Mouse (Mus musculus) embryonic facial prominence, embryonic 13.5 days (tissue): Measurements from ENCODE around the gene Ctu2. TPM values are rescaled to one million over a fixed set of nuclear protein-coding genes. Genes with fewer than 3 reads are reported as not detected.

Experiments used
- ATAC-seq: fragments of 200-750 bp; cut with Nextera tagmentation; 2 replicates; pipeline ENCODE4 v1.8.0; 2017; ENCODE audit warnings: low read depth; ENCODE audit not compliant: insufficient number of reproducible peaks, insufficient read depth, low FRiP score, low TSS enrichment
- H3K27ac ChIP-seq: fragments of 300-500 bp; sonication (generic); 2 replicates; pipeline ENCODE4 v1.5.1; 2015; ENCODE audit warnings: moderate library complexity, mild to moderate bottlenecking, inconsistent platforms
- H3K27me3 ChIP-seq: fragments of 300-500 bp; sonication (generic); 2 replicates; pipeline ENCODE4 v1.6.1; 2015; ENCODE audit warnings: mild to moderate bottlenecking, inconsistent platforms
- H3K36me3 ChIP-seq: fragments of 300-500 bp; sonication (generic); 2 replicates; pipeline ENCODE4 v1.6.1; 2015; ENCODE audit warnings: mild to moderate bottlenecking, inconsistent platforms
- H3K4me1 ChIP-seq: fragments of 300-500 bp; sonication (generic); 2 replicates; pipeline ENCODE4 v1.6.1; 2015; ENCODE audit warnings: inconsistent platforms
- H3K4me2 ChIP-seq: fragments of 300-500 bp; sonication (generic); 2 replicates; pipeline ENCODE4 v1.6.1; 2015; ENCODE audit warnings: moderate library complexity, mild to moderate bottlenecking, inconsistent platforms
- H3K4me3 ChIP-seq: fragments of 300-500 bp; sonication (generic); 2 replicates; pipeline ENCODE4 v1.5.1; 2015; ENCODE audit warnings: mild to moderate bottlenecking, inconsistent platforms
- H3K9ac ChIP-seq: fragments of 300-500 bp; sonication (generic); 2 replicates; pipeline ENCODE4 v1.6.1; 2015; ENCODE audit warnings: mild to moderate bottlenecking, inconsistent platforms
- H3K9me3 ChIP-seq: fragments of 300-500 bp; sonication (generic); 2 replicates; pipeline ENCODE4 v1.6.1; 2016; ENCODE audit warnings: inconsistent platforms
- WGBS: fragments of 180-500 bp; shearing (Covaris S2); methylation state at CpG from one replicate; pipeline ENCODE4 v1.1.7; 2015; ENCODE audit warnings: mixed read lengths; 5-methylcytosine and 5-hydroxymethylcytosine counted together
- polyA plus RNA-seq: library from polyadenylated mRNA; unstranded; fragments of >200 nt; fragmentation: Nextera tagmentation; extraction: Ambion mirVana; gene quantifications from 2 replicates; pipeline ENCODE4 v1.2.1, GENCODE M21; 2015

Gene Ctu2
- 54.9 and 69.0 TPM in 2 replicates for polyA plus RNA-seq

DNA sequence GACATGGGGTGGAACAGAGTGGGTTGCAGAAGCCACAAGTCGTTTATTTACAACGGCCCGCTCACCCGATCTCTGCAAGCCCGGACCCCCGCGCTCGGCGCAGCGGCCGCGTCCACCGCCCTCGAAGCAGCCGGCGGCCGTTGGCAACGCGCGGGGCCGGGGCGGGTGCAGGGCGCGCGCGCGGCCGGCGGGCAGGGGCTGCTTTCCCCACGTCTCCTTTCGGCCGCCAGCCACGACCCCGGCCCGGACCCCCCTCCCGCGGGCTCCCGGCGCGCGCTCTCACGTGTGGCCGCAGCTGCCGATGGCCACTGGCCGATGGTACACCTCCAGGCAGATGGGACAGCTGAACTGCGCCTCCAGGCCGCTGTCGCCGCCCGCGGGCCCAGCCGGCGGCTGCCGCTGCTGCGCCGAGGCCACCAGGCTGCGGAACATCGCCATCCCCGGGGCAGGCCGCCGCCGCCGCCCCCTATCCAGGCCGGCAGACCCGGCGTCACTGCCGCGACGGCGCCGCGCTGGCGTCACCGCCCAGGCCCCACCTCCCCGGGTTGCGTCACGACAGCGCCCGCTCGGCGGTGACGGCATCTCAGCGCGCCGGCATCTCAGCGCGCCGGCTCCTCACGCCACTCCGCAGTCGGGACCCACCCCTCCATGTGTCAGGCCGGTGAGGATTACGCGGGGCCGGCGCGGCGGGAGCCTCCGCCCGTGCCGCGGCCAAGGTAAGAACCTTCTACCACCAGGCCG is at the start of gene Ctu2, which contains the start of gene Rnf166:
Ctu2 (plus strand) TSS at position 564 of the 741 bp plus-strand sequence.
Rnf166 (minus strand) TSS at position 485 of the 741 bp plus-strand sequence.
- WGBS = under 1% methylated on average over 96 of the region's 103 CpGs
- Histone ChIP-seq H3K9ac (peak within 1 kb of the TSS; percentile 96), H3K4me2 (peak within 1 kb of the TSS; percentile 95), H3K36me3 (peaks cover 54% of the 10 kb centered on the region), H3K27ac (peak within 1 kb of the TSS; percentile 81), H3K4me3 (peak within 1 kb of the TSS; percentile 100), H3K4me1 (peaks cover 26% of the 10 kb centered on the region), H3K9me3 (no peaks in the 10 kb centered on the region), H3K27me3 (no peaks in the 10 kb centered on the region)
- peak; percentile 81 for ATAC-seq

GRCm38 (mm10) chr8:122426145-122426544 is 49.8 kb upstream of the Ctu2 start:
- Histone ChIP-seq H3K36me3 (0 out of 2 replicates have a peak, but pooled peaks cover 12% of the 10 kb centered on the region), H3K9ac (no peak overlapping the region), H3K27me3 (no peaks in the 10 kb centered on the region), H3K4me1 (no peaks in the 10 kb centered on the region), H3K4me3 (no peak overlapping the region), H3K27ac (no peak overlapping the region), H3K4me2 (no peak overlapping the region), H3K9me3 (no peaks in the 10 kb centered on the region)
- ATAC-seq = no peak
- WGBS = 81% methylated on average over 9 of the region's 9 CpGs

GRCm38 (mm10) chr8:122427607-122428006 is 48.3 kb upstream of the Ctu2 start:
- no peaks in the 10 kb centered on the region for H3K9me3 ChIP-seq
- no peak overlapping the region for H3K4me2 ChIP-seq
- no peak overlapping the region for H3K4me3 ChIP-seq
- no peak overlapping the region for H3K27ac ChIP-seq
- H3K4me1 ChIP-seq = peaks cover 12% of the 10 kb centered on the region
- H3K36me3 ChIP-seq = 0 out of 2 replicates have a peak, but pooled peaks cover 12% of the 10 kb centered on the region
- no peaks in the 10 kb centered on the region for H3K27me3 ChIP-seq
- 92% methylated on average over 7 of the region's 7 CpGs for WGBS
- ATAC-seq = no peak
- H3K9ac ChIP-seq = no peak overlapping the region

DNA sequence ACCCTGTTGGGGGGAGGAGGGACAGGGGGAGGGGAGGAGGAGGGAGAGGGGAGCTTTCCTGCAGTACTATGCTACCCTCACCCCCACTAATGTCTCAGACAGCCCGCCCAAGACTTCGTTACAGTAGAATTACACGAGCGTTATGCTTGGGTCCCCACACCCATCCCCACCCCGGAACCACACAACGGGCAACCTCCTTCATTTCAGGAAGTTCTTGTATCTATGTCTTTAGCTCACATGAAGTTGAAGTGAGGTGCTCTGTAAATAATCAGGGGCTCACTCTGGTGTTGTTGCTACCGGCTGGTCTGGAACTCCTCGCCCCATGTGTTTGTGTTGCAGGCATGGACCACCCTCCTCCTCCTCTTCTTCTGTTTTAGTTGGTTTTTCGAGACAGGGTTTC is 47.8 kb upstream of the Ctu2 start:
- Histone ChIP-seq H3K27ac (no peak overlapping the region), H3K27me3 (no peaks in the 10 kb centered on the region), H3K9ac (no peak overlapping the region), H3K9me3 (no peaks in the 10 kb centered on the region), H3K36me3 (0 out of 2 replicates have a peak, but pooled peaks cover 12% of the 10 kb centered on the region), H3K4me3 (no peak overlapping the region), H3K4me1 (peaks cover 17% of the 10 kb centered on the region), H3K4me2 (no peak overlapping the region)
- ATAC-seq = no peak
- 82% methylated on average over 9 of the region's 9 CpGs for WGBS

DNA sequence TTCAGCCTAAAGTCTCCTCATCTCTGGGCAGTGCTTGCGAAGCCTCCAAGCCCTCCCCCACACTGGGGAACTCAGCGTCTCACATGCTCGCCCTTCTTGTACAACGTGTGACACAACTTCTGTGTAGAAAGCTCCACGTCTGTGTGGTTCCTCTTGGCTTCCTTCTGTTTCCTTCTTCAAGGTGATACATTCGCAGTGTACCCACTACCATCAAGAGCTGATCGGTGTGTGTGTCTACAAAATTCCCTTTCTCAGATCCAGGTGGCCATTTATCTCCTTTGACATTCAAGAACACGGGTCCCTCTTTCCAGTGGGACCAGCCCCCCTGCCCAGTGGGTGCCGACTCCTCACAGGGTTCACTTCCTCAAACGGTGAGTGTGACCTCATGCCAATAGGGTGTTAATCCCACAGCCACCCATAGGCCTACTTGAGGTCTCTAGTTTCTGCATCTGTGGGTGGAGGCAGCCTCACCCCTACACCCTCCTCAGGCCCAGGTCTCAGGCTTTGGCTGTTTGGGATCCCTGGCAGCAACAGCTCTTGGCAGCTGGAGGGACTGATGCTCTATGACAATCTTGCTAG is 45.8 kb upstream of the Ctu2 start:
- no peak overlapping the region for H3K4me2 ChIP-seq

GRCm38 (mm10) chr8:122430646-122431045 is 45.3 kb upstream of the Ctu2 start:
- Histone ChIP-seq H3K27ac (no peak overlapping the region), H3K9me3 (no peaks in the 10 kb centered on the region), H3K4me3 (no peak overlapping the region), H3K4me1 (peaks cover 19% of the 10 kb centered on the region), H3K27me3 (no peaks in the 10 kb centered on the region), H3K4me2 (no peak overlapping the region), H3K9ac (no peak overlapping the region), H3K36me3 (peaks cover 30% of the 10 kb centered on the region)
- 86% methylated on average over 3 of the region's 3 CpGs for WGBS
- no peak for ATAC-seq

More for the DNA sequence above, 45.8 kb upstream of the Ctu2 start:
- no peak overlapping the region for H3K9ac ChIP-seq
- no peak for ATAC-seq
- H3K4me1 ChIP-seq = peaks cover 19% of the 10 kb centered on the region
- no peak overlapping the region for H3K27ac ChIP-seq
- WGBS = 83% methylated on average over 10 of the region's 10 CpGs
- no peaks in the 10 kb centered on the region for H3K9me3 ChIP-seq
- peaks cover 29% of the 10 kb centered on the region for H3K36me3 ChIP-seq
- no peaks in the 10 kb centered on the region for H3K27me3 ChIP-seq
- no peak overlapping the region for H3K4me3 ChIP-seq

GRCm38 (mm10) chr8:122431694-122432442 is 44.1 kb upstream of the Ctu2 start:
- Histone ChIP-seq H3K36me3 (peaks cover 37% of the 10 kb centered on the region), H3K4me1 (peaks cover 19% of the 10 kb centered on the region), H3K4me2 (peak overlapping the region; percentile 93), H3K9ac (peak overlapping the region; percentile 84), H3K9me3 (no peaks in the 10 kb centered on the region), H3K27ac (0 out of 2 replicates have a peak overlapping the region, but pooled peaks have one; percentile 44), H3K4me3 (peak overlapping the region; percentile 58), H3K27me3 (no peaks in the 10 kb centered on the region)
- WGBS = 37% methylated on average over 18 of the region's 18 CpGs
- ATAC-seq = no peak

DNA sequence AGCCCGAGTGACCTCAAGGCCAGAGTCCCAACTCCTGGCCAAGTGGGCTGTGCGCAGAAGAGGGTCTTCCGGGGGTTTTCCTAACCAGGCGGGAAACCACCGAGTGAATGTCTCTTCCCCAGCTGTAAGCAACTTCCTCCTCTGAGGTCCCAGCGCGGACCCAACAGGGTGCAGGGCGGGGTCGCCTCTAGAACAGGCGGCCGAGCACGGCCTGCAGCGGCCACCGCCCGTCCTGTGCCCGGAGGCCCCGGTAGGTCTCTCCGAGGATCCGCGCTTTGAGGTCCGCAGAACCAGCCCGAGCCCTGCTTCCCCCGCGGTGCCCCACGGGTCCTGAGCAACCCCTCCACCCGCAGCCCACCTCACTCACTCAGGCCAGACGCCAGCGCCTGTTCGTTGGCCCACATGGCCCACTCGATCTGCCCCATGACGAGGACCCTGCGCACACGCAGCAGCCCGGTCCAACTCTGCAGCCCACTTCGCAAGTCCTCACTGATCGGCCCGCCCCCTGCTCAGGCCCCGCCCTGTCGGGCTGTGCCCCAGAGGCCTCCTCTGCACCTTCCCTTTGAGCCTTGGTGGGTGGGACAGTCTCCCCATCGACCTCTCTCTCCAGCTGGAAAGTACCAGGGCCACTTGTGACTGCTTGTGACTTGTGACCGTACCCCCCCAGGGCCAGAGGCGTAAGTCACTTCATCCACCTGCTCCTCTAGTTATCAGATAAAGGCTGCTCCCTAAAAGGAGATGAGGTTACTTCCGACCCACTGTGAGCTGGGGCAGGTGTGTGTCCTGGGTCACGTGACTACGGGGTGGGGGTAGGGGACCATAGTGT is 43.3 kb upstream of the Ctu2 start, which contains the start of gene Cyba:
Cyba (minus strand) TSS at position 488 of the 826 bp plus-strand sequence.
- H3K9me3 ChIP-seq = no peaks in the 10 kb centered on the region
- H3K4me3 ChIP-seq = peak within 1 kb of the TSS; percentile 58
- H3K36me3 ChIP-seq = peaks cover 42% of the 10 kb centered on the region
- H3K9ac ChIP-seq = peak within 1 kb of the TSS; percentile 84
- H3K4me2 ChIP-seq = peak within 1 kb of the TSS; percentile 93
- H3K27ac ChIP-seq = peak within 1 kb of the TSS; percentile 44
- peak; percentile 61 for ATAC-seq
- peaks cover 19% of the 10 kb centered on the region for H3K4me1 ChIP-seq
- 4% methylated on average over 45 of the region's 45 CpGs for WGBS
- H3K27me3 ChIP-seq = no peaks in the 10 kb centered on the region

DNA sequence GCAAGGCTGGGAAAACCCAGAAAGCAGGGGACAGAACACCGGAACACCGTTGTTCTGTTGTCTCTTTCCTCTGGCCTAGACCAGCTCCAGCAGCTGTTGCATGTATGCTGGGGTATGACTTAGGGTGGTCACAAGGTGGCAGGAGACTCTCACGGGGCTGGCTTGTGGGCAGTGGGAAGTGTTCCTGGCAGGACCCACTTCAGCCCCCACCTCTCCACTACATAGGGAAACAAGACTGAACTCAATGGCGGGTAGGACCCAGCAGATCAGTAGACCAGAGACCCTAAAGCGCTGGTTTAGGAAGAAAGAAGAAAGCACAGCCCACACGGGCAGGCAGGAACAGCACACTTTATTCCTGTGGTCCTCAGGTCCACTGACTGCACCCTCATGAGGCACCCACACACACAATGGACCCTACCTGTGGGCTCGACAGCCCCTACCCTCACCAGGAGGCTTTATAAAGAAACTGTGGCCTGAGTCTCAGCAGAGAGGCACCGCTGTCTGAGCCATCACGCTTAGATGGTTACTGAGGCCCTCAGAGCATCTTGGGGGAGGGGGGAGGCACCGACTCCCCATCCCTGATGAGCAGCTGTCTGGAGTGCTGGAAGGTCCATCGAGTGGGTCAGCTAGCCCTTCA is 42.6 kb upstream of the Ctu2 start:
- Histone ChIP-seq H3K27me3 (no peaks in the 10 kb centered on the region), H3K36me3 (peaks cover 49% of the 10 kb centered on the region), H3K27ac (peak overlapping the region; percentile 44; the same call in 1 of the 2 replicates), H3K9ac (no peak overlapping the region), H3K4me3 (0 out of 2 replicates have a peak overlapping the region, but pooled peaks have one; percentile 58), H3K9me3 (no peaks in the 10 kb centered on the region), H3K4me2 (peak overlapping the region; percentile 93), H3K4me1 (peaks cover 25% of the 10 kb centered on the region)
- no peak for ATAC-seq
- 67% methylated on average over 11 of the region's 11 CpGs for WGBS

GRCm38 (mm10) chr8:122435375-122435774 is 40.6 kb upstream of the Ctu2 start:
- H3K36me3 ChIP-seq = peaks cover 63% of the 10 kb centered on the region
- H3K4me1 ChIP-seq = peaks cover 25% of the 10 kb centered on the region
- H3K27me3 ChIP-seq = no peaks in the 10 kb centered on the region
- no peak overlapping the region for H3K27ac ChIP-seq
- no peak overlapping the region for H3K4me2 ChIP-seq
- ATAC-seq = no peak
- no peaks in the 10 kb centered on the region for H3K9me3 ChIP-seq
- 89% methylated on average over 6 of the region's 6 CpGs for WGBS
- H3K9ac ChIP-seq = no peak overlapping the region
- no peak overlapping the region for H3K4me3 ChIP-seq
